Mouse (Mus musculus): ENCODE measurements around the gene Prr19. TPM values are rescaled to one million over a fixed set of nuclear protein-coding genes. Genes with fewer than 3 reads are reported as not detected.
A peak's percentile ranks its signal among the peaks of the same experiment; 100 is the strongest.

The Prr19 gene
- total RNA-seq, 2 experiments from 2014 or later, result not detected

GRCm38 (mm10) chr7:25288721-25289120, 12.5 kb upstream of the Prr19 start:
- DNase-seq, result no peak
- intact Hi-C loops (cut with DNase I; ENCODE audit: low total_unique reads), result no loop called here

DNA sequence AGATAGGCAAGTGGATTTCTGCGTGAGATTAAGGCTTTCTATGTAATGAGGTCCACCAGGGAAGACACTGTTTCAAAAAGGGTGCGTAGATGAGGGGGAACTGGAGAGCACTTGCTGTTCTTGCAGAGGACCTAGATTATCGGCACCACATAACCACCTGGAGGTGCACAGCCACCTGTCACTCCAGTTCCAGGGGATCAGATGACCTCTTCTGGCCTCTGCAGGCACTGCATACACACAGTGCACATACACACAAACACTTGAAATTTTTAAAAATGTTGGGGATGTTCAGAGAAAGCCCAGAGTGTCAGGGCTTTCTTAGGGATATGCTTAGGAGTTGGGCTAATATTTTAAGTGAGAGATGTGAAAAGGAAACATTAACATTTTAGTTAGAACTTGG, 11.3 kb upstream of the Prr19 start:
- intact Hi-C loops (cut with DNase I; ENCODE audit: low total_unique reads), result no loop called here
- DNase-seq, result no peak

DNA sequence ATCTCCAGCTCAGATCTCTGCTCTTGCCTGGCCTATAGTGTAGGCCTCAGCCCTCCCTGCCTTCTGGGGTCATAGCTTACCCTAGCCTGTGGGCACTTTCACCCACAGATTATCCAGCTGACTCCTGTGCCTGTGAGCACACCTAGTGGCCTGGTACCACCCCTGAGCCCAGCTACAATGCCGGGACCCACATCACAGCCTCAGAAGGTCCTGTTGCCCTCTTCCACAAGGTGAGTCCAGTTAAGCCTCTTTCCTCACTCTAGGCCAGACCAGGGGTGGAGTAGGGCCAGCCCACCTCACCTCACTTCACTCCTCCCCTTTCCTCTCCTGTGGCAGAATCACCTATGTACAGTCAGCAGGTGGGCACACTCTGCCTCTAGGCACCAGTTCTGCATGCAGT, 10.7 kb upstream of the Prr19 start:
- intact Hi-C loops (cut with DNase I; ENCODE audit: low total_unique reads), result no loop called here
- no peak for DNase-seq

DNA sequence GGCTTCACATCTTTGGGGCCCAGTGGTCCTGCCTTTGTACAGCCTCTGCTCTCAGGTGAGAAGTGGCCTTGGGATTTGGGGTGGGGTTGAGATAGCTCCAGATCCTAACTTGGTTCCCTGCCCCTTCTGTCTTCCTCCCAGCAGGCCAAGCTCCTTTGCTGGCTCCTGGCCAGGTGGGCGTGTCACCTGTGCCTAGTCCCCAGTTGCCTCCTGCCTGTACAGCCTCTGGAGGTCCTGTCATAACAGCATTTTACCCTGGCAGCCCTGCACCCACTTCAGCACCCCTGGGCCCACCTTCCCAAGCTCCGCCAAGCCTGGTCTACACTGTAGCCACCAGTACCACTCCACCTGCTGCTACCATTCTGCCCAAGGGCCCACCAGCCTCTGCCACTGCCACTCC, 10.3 kb upstream of the Prr19 start:
- intact Hi-C loops (cut with DNase I; ENCODE audit: low total_unique reads), result no loop called here
- DNase-seq, result peak; percentile 58

DNA sequence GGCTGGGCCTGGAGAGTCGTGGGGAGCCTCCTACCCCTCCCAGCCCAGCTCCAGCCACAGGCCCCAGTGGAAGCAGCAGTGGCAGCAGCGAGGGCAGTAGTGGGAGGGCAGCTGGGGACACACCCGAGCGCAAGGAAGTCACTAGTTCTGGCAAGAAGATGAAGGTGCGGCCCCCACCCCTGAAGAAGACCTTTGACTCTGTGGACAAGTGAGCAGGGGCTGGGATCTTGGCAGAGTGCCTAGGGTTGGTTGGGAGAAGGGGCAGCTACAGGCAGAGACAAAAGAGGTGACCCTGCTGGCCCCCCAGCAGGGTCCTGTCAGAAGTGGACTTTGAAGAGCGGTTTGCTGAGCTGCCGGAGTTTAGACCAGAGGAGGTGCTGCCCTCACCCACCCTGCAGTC, 9.1 kb upstream of the Prr19 start:
- intact Hi-C loops (cut with DNase I; ENCODE audit: low total_unique reads), result no loop called here
- DNase-seq, result peak; percentile 7

GRCm38 (mm10) chr7:25293191-25293739, 7.9 kb upstream of the Prr19 start:
- peak; percentile 7 for DNase-seq
- intact Hi-C loops (cut with DNase I; ENCODE audit: low total_unique reads), result no loop called here

DNA sequence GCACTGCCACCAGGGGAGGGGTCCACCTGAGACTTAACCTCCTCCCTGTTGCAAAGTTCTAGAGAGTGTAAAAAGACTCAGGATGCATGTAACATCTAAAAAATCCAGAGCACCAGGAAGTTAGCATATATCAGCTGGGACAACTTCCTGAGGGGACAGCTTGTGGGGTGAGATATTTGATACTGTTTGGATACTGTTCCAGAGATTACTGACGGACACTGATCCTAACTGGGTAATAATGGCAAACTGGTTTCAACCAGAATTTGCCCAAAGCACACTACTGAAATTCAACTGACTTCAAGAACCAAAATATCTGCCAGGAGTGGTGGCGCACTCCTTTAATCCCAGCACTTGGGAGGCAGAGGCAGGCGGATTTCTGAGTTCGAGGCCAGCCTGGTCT, 6.7 kb upstream of the Prr19 start:
- intact Hi-C loops (cut with DNase I; ENCODE audit: low total_unique reads), result no loop called here
- DNase-seq, result no peak

- no peak for DNase-seq
- intact Hi-C loops (cut with DNase I; ENCODE audit: low total_unique reads), result no loop called here
These were observed 6.1 kb upstream of the Prr19 start for GRCm38 (mm10) chr7:25294960-25295722.

GRCm38 (mm10) chr7:25296945-25297453, 4.2 kb upstream of the Prr19 start:
- no peak for DNase-seq
- intact Hi-C loops (cut with DNase I; ENCODE audit: low total_unique reads), result no loop called here

GRCm38 (mm10) chr7:25297454-25298325, 3.5 kb upstream of the Prr19 start, which contains the start of gene Pafah1b3:
Pafah1b3 (minus strand) TSS chr7:25297986.
- DNase-seq, result peak; percentile 63
- intact Hi-C loops (cut with DNase I; ENCODE audit: low total_unique reads), result no loop called here

GRCm38 (mm10) chr7:25303003-25303684, 1.9 kb downstream of the Prr19 start:
- no peak for DNase-seq
- intact Hi-C loops (cut with DNase I; ENCODE audit: low total_unique reads), result no loop called here

GRCm38 (mm10) chr7:25303685-25304006, 2.4 kb downstream of the Prr19 start:
- intact Hi-C loops (cut with DNase I; ENCODE audit: low total_unique reads), result no loop called here
- DNase-seq, result no peak

DNA sequence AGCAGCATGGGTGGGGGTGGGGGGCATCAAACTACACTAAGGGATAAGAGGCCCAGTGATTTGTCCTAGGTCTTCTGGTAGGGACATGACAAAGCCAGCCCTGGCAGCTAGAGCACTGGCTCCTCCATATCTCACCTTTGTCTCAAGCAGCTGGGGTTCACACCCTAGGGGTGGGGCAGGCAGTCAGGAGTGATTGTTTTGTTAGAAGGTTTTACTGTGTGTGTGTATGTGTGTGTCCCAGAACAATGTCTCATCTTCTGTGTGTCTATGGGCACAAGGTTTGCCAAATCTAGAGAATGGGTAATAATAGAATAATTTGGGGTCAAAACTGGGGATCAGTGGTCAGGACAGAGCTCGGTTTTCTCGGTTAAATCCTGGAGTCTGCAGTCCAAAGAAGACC, 4.3 kb downstream of the Prr19 start:
- DNase-seq, result no peak
- intact Hi-C loops (cut with DNase I; ENCODE audit: low total_unique reads), result no loop called here

DNA sequence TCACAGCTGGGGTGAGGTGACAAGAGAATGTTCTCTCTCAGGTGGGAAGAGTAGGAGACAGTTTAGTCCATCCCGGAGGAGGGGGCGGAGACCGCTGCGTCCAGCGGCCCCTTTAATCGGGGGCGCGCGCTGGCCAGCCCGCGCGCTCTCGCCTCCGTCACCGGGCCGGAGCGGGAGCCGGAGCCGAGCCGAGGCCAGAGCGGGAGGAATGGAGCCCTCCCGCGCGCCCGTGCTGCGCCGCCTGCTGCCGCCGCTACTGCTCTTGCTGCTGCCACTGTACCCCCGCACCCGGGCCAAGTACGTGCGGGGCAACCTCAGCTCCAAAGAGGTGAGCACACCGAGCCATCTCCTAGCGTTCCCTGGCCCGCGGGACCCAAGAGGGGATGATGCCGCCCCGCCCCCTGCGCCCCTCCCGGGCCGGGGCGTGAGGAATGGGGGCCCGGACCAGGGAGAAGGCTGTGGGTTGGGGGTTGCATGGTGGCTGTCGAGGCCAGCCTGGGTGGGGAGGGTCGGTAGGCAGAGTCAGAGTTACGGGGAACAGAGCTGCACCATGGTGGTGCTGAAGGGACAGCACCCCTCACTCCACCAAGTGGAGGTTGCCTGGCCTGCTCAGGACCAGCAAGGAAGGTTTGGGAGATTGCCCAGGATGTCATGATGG, 4.9 kb downstream of the Prr19 start, which contains the start of gene Tmem145:
TSS of gene Tmem145 (plus strand) at position 151 of the 658 bp plus-strand sequence.
- intact Hi-C loops (cut with DNase I; ENCODE audit: low total_unique reads), result no loop called here
- DNase-seq, result peak; percentile 36

- intact Hi-C loops (cut with DNase I; ENCODE audit: low total_unique reads), result no loop called here
- DNase-seq, result no peak
These were observed 5.4 kb downstream of the Prr19 start for GRCm38 (mm10) chr7:25306614-25306996.

DNA sequence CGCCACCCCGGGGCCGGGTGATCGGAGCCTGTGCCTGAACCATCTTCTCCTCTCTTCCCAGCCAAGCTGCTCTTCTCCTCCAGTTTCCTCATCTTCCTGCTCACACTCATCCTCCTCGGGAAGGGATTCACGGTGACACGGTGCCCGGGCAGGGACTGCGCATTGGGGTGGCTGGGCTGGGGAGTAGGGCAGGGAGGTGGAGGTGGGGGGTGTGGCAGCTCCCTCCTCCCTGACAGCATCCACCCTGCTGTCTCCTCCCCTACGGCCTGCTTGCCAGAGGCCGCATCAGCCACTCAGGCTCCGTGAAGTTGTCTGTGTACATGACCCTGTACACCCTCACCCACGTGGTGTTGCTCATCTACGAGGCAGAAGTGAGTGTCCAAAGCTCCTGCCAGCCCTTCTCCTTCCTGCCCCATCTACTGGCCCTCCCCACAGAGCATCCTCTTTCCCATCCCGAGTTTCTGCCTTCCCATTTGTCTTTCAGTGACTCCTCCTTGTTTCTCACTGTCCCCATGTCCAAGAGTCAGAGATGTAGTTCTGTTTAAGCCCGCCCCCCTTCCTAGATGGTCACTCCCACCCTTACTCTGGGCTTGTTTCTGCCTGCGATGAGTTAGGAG, 7.6 kb downstream of the Prr19 start:
- intact Hi-C loops (cut with DNase I; ENCODE audit: low total_unique reads), result no loop called here
- no peak for DNase-seq

DNA sequence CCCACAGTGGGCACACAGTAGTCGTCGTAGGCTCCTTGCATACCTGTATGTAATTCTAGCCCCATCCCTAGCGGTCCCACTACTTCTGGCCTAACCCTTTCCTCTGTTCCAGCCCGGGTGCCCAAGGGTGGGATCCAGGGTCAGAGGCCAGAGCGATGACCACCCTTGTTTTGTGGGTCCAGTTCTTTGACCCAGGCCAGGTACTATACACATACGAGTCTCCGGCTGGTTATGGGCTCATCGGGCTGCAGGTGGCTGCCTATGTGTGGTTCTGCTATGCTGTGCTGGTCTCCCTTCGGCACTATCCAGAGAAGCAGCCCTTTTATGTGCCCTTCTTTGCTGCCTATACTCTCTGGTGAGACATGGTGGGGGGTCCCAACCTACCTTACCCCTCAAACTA, 8.2 kb downstream of the Prr19 start:
- intact Hi-C loops (cut with DNase I; ENCODE audit: low total_unique reads), result no loop called here
- no peak for DNase-seq

DNA sequence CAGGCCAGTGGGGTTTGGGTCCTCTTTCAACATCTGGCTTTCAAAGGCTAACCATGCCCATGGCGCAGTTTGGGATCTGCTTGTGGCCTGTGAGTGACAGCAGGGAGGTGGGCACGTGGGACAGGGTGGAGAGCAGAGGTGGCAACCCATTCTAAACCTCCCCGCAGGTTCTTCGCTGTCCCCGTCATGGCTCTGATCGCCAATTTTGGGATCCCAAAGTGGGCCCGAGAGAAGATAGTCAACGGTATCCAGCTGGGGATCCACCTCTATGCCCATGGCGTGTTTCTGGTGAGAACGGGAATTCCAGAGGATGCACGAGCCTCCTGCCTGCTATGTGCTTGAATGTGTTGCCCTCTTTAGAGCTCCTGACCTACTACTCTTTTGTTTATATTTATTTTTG, 10.0 kb downstream of the Prr19 start:
- no peak for DNase-seq
- intact Hi-C loops (cut with DNase I; ENCODE audit: low total_unique reads), result loop anchor here (10.0 kb wide), 2 partner anchors 66 to 176 kb away; no protein-coding TSS in a partner anchor

- intact Hi-C loops (cut with DNase I; ENCODE audit: low total_unique reads), result loop anchor here (10.0 kb wide), 2 partner anchors 69 to 179 kb away; no protein-coding TSS in a partner anchor
These were observed 12.1 kb downstream of the Prr19 start for GRCm38 (mm10) chr7:25313325-25313724.

More at GRCm38 (mm10) chr7:25313325-25313724, 12.1 kb downstream of the Prr19 start:
- no peak for DNase-seq

Data from gastrocnemius, postnatal 14 days (tissue).